Mouse (Mus musculus): ENCODE data around the gene Unc79. TPM values are rescaled to one million over a fixed set of nuclear protein-coding genes. Genes with fewer than 3 reads are reported as not detected.

The Unc79 gene
- polyA plus RNA-seq (2012; rRNA removed) = 28.0 and 31.8 TPM in 2 replicates

DNA sequence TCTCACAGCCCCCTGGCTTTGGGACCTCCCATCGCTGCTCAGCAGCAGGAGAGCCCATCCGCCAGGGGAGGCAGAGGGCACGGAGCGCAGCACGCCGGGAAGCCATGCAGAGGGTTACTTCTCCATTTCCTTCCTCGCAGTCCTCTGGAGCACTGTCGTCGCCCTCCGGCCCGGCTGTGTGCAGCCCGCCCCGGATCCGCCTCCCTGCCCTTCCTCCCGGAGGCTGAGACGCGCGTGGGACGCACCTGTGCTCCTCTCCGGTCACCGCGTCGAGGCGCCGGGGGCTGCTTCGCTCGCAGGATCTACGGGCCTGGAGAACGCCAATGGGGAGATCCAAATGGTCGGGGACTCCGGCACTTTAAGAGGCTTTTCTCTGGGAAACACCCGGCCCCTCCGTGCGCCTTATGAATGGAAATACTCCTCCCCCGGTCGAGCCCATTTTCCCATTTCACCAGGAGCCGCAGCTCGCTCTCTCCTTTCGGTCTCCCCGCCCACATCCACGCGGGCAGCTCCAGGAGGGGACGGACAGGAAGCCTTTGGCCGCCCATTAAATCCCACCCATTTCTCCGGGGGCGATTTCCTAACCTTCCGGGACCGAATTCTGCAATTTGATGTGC lies at the start of gene Unc79:
Gene Unc79, plus strand, starts transcription at position 82 of the 617 bp plus-strand sequence.

DNA sequence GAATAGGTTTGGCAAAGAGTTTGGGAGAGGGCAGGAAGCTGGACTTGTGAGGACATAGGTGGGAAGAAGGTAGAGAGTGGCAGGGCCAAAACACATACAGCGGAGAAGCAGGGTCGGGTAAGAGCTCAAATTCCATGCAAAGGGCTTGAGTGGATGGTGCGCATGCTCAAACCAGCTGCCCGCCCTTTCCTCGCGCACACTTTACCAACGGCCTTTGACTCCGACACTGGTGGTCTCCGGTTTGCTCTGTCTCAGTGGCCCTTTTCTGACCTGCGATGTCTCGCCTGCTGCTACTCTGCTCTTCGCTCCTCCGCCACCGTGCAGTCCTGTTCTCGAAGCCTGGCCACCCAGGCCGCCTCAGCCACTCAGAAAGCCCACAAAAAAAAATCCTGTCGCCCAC lies 49.6 kb upstream of the Unc79 start, which contains the start of gene Cox8c:
Gene Cox8c, plus strand, starts transcription at position 226 of the 400 bp plus-strand sequence.

Other genes starting within 250 kb of the Unc79 start
- 24.3 and 32.8 TPM in 2 replicates for gene Itpk1, start 243.9 kb upstream of the Unc79 start, polyA plus RNA-seq (2012; rRNA removed)
- 9.8 and 10.2 TPM in 2 replicates for gene Moap1, start 205.2 kb upstream of the Unc79 start, polyA plus RNA-seq (2012; rRNA removed)
- 4.3 and 4.8 TPM in 2 replicates for gene Tmem251, start 205.1 kb upstream of the Unc79 start, polyA plus RNA-seq (2012; rRNA removed)
- not detected in 2 replicates for gene Gm28051, start 191.1 kb upstream of the Unc79 start, polyA plus RNA-seq (2012; rRNA removed)
- 29.3 and 31.9 TPM in 2 replicates for gene Gon7, start 191.1 kb upstream of the Unc79 start, polyA plus RNA-seq (2012; rRNA removed)
- 39.7 and 44.6 TPM in 2 replicates for gene Ubr7, start 190.9 kb upstream of the Unc79 start, polyA plus RNA-seq (2012; rRNA removed)
- 33.0 and 33.7 TPM in 2 replicates for gene Gm20604, start 190.2 kb upstream of the Unc79 start, polyA plus RNA-seq (2012; rRNA removed)
- 23.7 and 25.3 TPM in 2 replicates for gene Btbd7, start 70.4 kb upstream of the Unc79 start, polyA plus RNA-seq (2012; rRNA removed)
- not detected in 2 replicates for gene Cox8c, start 49.5 kb upstream of the Unc79 start, polyA plus RNA-seq (2012; rRNA removed)

Measured in central nervous system, embryonic 14 days (tissue).